Mouse (Mus musculus): Measurements from ENCODE around the gene D17Wsu92e. TPM values are rescaled to one million over a fixed set of nuclear protein-coding genes. Genes with fewer than 3 reads are reported as not detected.

Gene D17Wsu92e
- polyA plus RNA-seq, 1 experiment from 2014 or later, result 19.6 TPM

DNA sequence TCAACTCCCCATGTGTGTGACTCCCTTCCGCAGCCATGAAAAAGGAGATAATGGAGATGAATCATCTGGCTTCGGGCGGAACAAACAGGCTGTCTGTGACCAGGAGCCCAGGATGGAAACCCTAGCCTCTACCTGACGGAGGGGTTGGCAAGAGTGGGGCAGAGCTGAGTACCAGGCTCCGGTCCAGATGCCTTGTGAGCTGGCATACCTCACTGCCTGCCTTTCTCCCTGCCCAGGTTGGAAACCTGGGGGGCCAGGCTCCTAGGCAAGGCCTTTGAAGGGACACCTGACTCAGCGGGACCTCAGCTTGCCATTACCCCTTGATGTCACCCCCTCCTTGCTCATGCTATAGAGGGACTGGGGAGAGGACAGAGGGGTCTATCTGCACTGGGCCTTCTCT, 79.5 kb downstream of the D17Wsu92e start:
- no peaks in the 10 kb centered on the region for H3K9me3 ChIP-seq (replicated peaks; ENCODE audit: low read length)
- ATAC-seq (replicated peaks; ENCODE audit: low FRiP score, low read depth) (no peak), DNase-seq (ENCODE audit: low spot score) (no peak)
- no peak overlapping the region for H3K9ac ChIP-seq (ENCODE audit: low read depth, low read length)
- no peak for TF ChIP-seq CTCF (IDR thresholded peaks at IDR 0.05; ENCODE audit: low read depth)
- H3K27ac ChIP-seq, result no peak overlapping the region
- H3K4me3 ChIP-seq (replicated peaks; ENCODE audit: low read depth, low read length), result no peak overlapping the region
- H3K4me2 ChIP-seq (ENCODE audit: low read length), result no peak overlapping the region
- 81% methylated on average over 6 of the region's 6 CpGs for WGBS
- no peaks in the 10 kb centered on the region for H3K27me3 ChIP-seq (ENCODE audit: insufficient read depth, low read length)
- H3K4me1 ChIP-seq (replicated peaks; ENCODE audit: insufficient read depth, low read length), result no peaks in the 10 kb centered on the region
- no peaks in the 10 kb centered on the region for H3K36me3 ChIP-seq (ENCODE audit: insufficient read depth, low read length)

- H3K4me2 ChIP-seq (ENCODE audit: low read length), result no peak overlapping the region
- H3K9me3 ChIP-seq (replicated peaks; ENCODE audit: low read length), result no peaks in the 10 kb centered on the region
- WGBS, result 35% methylated on average over 13 of the region's 13 CpGs
- no peaks in the 10 kb centered on the region for H3K27me3 ChIP-seq (ENCODE audit: insufficient read depth, low read length)
- no peak overlapping the region for H3K9ac ChIP-seq (ENCODE audit: low read depth, low read length)
- no peak overlapping the region for H3K4me3 ChIP-seq (replicated peaks; ENCODE audit: low read depth, low read length)
- H3K4me1 ChIP-seq (replicated peaks; ENCODE audit: insufficient read depth, low read length), result no peaks in the 10 kb centered on the region
- no peaks in the 10 kb centered on the region for H3K36me3 ChIP-seq (ENCODE audit: insufficient read depth, low read length)
- DNase-seq (ENCODE audit: low spot score), result no peak
- H3K27ac ChIP-seq, result no peak overlapping the region
- ATAC-seq (replicated peaks; ENCODE audit: low FRiP score, low read depth), result no peak
- no peak for TF ChIP-seq CTCF (IDR thresholded peaks at IDR 0.05; ENCODE audit: low read depth)
Measured at GRCm38 (mm10) chr17:27734344-27735073, 85.9 kb downstream of the D17Wsu92e start.

DNA sequence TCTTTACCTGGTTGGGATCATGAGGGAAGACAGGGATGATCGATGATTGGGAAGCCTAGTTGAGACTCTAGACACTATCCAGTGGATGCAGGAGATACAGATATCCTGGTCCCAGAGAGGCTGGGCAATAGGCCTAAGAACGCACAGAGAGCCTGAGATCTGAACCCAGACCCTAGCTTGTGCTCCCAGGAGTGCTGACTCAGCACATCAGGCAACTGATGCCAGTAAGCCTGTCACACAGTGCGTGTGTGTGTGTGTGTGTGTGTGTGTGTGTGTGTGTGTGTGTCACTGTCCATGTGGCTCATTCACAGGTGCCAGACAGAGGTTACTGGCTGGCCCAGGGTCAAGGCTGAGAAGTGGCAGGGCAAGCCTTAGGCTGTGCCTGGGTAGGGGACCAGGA, 87.8 kb downstream of the D17Wsu92e start:
- Histone ChIP-seq H3K4me2 (ENCODE audit: low read length) (no peak overlapping the region), H3K36me3 (ENCODE audit: insufficient read depth, low read length) (no peaks in the 10 kb centered on the region), H3K4me3 (replicated peaks; ENCODE audit: low read depth, low read length) (no peak overlapping the region), H3K9ac (ENCODE audit: low read depth, low read length) (no peak overlapping the region), H3K27me3 (ENCODE audit: insufficient read depth, low read length) (no peaks in the 10 kb centered on the region), H3K27ac (no peak overlapping the region), H3K4me1 (replicated peaks; ENCODE audit: insufficient read depth, low read length) (no peaks in the 10 kb centered on the region), H3K9me3 (replicated peaks; ENCODE audit: low read length) (no peaks in the 10 kb centered on the region)
- no peak for TF ChIP-seq CTCF (IDR thresholded peaks at IDR 0.05; ENCODE audit: low read depth)
- DNase-seq (ENCODE audit: low spot score) (no peak), ATAC-seq (replicated peaks; ENCODE audit: low FRiP score, low read depth) (no peak)
- 81% methylated on average over 3 of the region's 3 CpGs for WGBS

GRCm38 (mm10) chr17:27732152-27732551, 88.3 kb downstream of the D17Wsu92e start:
- Histone ChIP-seq H3K27me3 (ENCODE audit: insufficient read depth, low read length) (no peaks in the 10 kb centered on the region), H3K36me3 (ENCODE audit: insufficient read depth, low read length) (no peaks in the 10 kb centered on the region), H3K4me2 (ENCODE audit: low read length) (no peak overlapping the region), H3K9me3 (replicated peaks; ENCODE audit: low read length) (no peaks in the 10 kb centered on the region), H3K9ac (ENCODE audit: low read depth, low read length) (no peak overlapping the region), H3K4me3 (replicated peaks; ENCODE audit: low read depth, low read length) (no peak overlapping the region), H3K27ac (no peak overlapping the region), H3K4me1 (replicated peaks; ENCODE audit: insufficient read depth, low read length) (no peaks in the 10 kb centered on the region)
- TF ChIP-seq CTCF (IDR thresholded peaks at IDR 0.05; ENCODE audit: low read depth), result no peak
- ATAC-seq (replicated peaks; ENCODE audit: low FRiP score, low read depth) (no peak), DNase-seq (ENCODE audit: low spot score) (no peak)
- WGBS, result 70% methylated on average over 5 of the region's 5 CpGs

DNA sequence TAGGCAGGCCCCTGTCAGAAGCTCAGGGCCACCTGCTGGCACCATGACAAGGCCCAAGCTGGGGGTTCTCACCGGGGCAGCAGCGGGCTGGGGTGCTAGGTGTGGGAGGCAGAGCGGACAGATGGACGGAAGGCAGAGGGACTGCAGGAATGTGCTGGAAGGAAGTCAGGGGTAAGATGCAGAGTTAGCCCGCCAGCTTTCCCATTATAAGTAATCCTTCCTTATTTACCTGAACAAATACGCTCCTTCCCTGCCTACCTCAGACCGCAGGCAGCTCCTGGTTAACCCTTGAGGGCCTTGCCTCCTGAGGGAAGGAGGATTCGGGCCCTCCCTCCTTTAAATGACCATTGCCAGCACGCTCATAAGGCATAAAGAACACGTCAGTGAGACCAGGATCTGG, 91.7 kb downstream of the D17Wsu92e start, which contains the start of gene Spdef:
TSS of gene Spdef (minus strand) at position 186 of the 400 bp plus-strand sequence.
- Histone ChIP-seq H3K9ac (ENCODE audit: low read depth, low read length) (no peak within 1 kb of the TSS), H3K9me3 (replicated peaks; ENCODE audit: low read length) (no peaks in the 10 kb centered on the region), H3K4me2 (ENCODE audit: low read length) (no peak within 1 kb of the TSS), H3K4me1 (replicated peaks; ENCODE audit: insufficient read depth, low read length) (peaks cover 16% of the 10 kb centered on the region), H3K27ac (no peak within 1 kb of the TSS), H3K36me3 (ENCODE audit: insufficient read depth, low read length) (no peaks in the 10 kb centered on the region), H3K4me3 (replicated peaks; ENCODE audit: low read depth, low read length) (no peak within 1 kb of the TSS), H3K27me3 (ENCODE audit: insufficient read depth, low read length) (no peaks in the 10 kb centered on the region)
- WGBS, result 75% methylated on average over 10 of the region's 10 CpGs
- DNase-seq (ENCODE audit: low spot score) (no peak), ATAC-seq (replicated peaks; ENCODE audit: low FRiP score, low read depth) (no peak)
- no peak for TF ChIP-seq CTCF (IDR thresholded peaks at IDR 0.05; ENCODE audit: low read depth)

- Histone ChIP-seq H3K27ac (no peak overlapping the region), H3K9me3 (replicated peaks; ENCODE audit: low read length) (no peaks in the 10 kb centered on the region)
- WGBS, result 30% methylated on average over 7 of the region's 7 CpGs
Measured at GRCm38 (mm10) chr17:27726527-27726926, 93.9 kb downstream of the D17Wsu92e start.

More at GRCm38 (mm10) chr17:27726527-27726926, 93.9 kb downstream of the D17Wsu92e start:
- TF ChIP-seq CTCF (IDR thresholded peaks at IDR 0.05; ENCODE audit: low read depth), result no peak
- DNase-seq (ENCODE audit: low spot score) (no peak), ATAC-seq (replicated peaks; ENCODE audit: low FRiP score, low read depth) (no peak)
- Histone ChIP-seq H3K9ac (ENCODE audit: low read depth, low read length) (no peak overlapping the region), H3K27me3 (ENCODE audit: insufficient read depth, low read length) (no peaks in the 10 kb centered on the region), H3K4me3 (replicated peaks; ENCODE audit: low read depth, low read length) (no peak overlapping the region), H3K4me1 (replicated peaks; ENCODE audit: insufficient read depth, low read length) (peaks cover 16% of the 10 kb centered on the region), H3K4me2 (ENCODE audit: low read length) (no peak overlapping the region), H3K36me3 (ENCODE audit: insufficient read depth, low read length) (no peaks in the 10 kb centered on the region)

All from kidney, postnatal 0 days (tissue).